Mouse (Mus musculus) retina, postnatal 7 days (tissue): ENCODE measurements around the gene Nlrp4c.
"Not testable (repeated sequence)": the region's sequence is repeated elsewhere in the genome, so short reads cannot be mapped to it uniquely, and the experiment has no call there.

Experiments used
- DNase-seq: peaks from one replicate; pipeline ENCODE4 v3.0.0-alpha.2; 2012; ENCODE audit warnings: low read depth, low spot score

Nlrp4c gene

DNA sequence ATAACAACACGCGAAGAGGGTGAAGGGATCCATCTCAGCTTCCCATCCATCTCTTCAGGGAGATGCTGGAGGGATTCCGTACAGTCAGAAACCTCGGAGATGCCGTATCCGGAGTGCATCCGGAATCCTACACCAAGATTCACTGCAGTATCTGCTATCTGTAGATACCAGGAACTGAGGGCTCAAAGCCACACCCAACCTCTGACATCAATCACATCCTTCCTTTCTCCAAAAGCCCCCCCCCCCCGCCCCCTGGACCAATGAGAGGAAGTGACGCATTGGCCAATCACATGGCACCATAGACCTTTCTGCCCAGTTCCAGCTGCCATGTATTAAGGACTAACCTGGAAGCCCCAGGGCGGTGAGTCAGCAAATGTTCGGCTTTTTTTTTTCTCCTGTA is at the start of gene Nlrp4c:
Gene Nlrp4c (plus strand): TSS at position 301 of the 400 bp plus-strand sequence.
- no peak for DNase-seq

DNA sequence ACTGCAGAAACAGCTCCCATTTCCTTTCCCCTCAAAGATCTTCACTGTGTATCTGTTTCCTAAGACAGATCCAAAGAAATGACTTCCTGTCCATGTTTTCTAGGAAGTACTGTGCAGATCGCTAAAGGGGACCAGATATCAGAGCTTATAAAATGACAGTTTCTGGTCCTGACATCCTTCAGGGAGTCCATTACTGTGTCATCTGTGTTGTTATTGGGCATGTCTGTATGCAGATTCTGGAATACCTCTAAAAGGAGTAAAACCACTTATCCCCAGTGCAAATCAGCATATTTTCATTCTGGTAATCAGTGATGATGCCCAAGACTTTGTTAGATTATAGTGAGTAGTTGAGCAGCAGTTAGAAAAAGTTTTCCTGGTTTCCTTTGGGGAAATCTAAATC is 34.1 kb upstream of the Nlrp4c start, which contains the start of gene Vmn1r65:
Gene Vmn1r65 (minus strand): TSS at position 101 of the 400 bp plus-strand sequence.
- no peak for DNase-seq

DNA sequence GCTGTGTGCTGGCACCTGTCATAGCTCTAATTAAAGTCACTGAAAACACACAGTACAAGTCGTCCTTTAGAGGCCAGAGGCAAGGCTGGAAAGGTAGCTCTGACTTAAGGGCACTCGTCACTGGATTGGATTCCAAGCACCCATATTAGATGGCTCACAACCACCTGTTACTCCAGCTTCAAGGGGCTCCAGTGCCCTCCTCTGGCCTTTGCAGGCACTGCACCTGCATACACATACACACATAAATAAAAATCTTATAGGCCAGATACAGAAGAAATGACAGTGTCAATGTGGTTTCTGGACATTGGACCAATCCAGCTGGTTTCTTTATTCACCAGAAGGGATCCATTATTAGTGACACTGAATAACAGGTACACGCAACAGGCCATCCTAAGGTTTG is 74.5 kb downstream of the Nlrp4c start:
- DNase-seq, result no peak

DNA sequence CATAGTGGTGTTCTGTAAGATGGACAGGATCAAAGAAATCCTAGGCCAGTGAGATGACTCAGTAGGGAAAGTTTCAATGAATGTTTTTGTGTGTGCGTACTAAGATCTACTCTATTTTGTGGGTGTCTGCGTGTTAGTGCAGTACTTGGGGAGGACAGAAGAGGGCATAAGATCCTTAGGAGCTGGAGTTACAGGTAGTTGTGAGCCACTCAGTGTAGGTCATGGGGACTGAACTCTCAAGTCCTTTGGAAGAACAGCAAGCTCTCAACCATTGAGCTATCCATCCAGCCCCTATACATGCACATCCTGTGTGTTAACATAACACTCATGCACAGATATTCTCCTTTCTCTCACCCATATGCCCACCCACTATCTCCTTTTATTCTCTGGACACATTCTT is 75.1 kb downstream of the Nlrp4c start:
- DNase-seq, result not testable (repeated sequence)

DNA sequence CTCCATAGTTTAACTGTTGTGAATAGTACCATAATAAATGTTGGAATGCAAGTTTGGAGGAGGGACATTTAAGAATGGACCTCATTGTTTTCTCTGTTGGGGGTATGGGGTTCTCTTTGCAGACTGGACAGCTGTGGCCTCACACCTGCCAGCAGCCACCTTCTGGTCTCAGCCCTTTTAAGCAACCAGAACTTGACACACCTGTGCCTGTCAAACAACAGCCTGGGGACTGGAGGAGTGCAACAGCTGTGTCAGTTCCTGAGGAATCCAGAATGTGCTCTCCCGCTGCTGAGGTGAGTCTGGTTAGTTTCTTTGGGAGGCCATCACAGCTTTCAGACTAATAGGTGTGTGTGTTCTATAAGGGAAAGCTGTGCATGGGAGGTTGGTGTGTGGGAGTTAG is 76.2 kb downstream of the Nlrp4c start:
- DNase-seq, result not testable (repeated sequence)

DNA sequence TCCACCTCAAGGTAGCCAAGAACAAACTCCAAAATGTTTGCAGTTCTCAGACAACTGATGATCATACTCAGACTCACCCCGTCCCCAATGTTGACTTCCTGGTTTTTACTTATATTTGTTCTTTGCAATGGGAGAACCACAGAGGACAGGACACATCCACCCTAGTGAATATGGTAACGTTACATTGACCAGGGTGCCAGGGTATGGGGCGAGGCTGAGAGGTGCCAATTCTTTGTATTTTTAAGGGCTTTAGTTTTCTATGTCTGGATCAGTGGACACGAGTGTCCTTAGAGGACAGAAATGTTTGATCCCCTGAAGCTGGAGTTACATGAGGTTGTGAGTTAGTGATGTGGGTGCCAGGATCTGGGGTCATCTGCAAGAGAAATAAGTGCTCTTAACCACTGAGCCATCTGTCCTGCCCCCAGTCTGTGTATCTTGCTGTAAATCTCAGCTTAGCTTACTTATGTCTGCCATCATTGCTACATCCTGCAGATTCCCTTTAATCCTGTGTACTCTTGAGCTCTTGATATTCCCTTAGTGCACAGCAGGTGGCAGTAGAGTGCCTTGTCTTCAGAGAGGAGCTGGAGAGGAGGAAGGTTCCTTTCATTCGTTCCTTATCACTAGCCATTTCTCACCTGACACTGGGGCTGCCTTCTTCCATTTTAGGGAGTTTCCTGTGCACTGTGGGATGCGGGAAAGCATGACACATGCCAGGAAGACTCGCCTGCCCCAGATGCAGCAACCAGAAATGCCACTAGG is 81.9 kb downstream of the Nlrp4c start:
- DNase-seq, result peak; percentile 94

DNA sequence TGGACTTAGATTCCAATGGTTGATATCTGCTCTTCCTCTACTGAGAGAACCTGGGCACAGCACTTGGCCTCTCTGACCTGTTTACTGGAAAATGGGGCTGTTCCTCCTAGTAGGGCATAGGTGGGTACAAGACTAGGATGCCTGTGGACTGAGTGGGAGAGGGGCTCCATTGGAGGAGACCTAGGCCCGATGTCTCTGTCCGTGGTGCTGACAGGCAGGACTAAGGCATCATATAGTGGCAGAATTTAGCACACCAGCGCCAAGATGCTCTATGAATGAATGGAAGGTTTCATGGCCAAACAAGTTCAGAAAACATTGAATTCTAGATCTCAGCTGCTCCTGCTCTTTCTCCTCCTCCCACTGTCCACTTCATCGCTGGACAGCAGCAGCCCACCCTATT is 85.4 kb downstream of the Nlrp4c start:
- DNase-seq, result no peak

DNA sequence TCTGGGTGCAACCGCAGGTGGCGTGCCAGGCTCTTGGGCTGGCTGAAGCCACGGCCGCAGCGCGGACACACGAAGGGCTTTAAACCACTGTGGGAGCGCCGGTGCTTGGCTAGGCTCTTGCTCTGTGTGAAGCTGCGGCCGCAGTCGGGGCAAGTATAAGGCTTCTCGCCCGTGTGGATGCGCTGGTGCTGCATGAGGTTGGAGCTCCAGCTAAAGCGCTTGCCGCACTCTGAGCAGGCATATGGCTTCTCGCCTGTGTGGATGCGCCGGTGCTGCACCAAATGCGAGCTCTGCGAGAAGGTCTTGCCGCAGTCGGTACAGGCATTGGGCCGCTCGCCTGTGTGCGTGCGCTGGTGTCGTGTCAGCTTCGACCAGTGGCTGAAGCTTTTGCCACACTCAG is 87.7 kb downstream of the Nlrp4c start:
- DNase-seq, result no peak

DNA sequence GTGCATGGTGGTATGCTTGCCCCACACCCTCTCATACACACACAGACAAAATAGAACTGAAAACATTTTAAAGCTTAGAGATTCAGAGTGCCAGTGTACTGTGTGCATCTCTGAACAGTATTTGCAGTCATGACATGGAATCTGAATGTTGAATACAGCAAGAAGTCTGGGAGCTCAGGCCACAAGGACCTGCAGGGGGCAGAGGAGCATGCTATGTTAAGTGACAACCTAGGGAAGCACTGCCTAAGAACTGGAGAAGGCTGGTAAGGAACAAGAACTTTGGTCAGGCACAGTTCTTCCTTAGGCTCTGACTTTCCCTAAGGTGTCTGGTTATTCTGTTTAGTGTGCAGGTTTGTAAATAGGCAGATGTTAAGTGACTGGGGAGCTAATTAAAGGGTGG is 91.5 kb downstream of the Nlrp4c start:
- no peak for DNase-seq

DNA sequence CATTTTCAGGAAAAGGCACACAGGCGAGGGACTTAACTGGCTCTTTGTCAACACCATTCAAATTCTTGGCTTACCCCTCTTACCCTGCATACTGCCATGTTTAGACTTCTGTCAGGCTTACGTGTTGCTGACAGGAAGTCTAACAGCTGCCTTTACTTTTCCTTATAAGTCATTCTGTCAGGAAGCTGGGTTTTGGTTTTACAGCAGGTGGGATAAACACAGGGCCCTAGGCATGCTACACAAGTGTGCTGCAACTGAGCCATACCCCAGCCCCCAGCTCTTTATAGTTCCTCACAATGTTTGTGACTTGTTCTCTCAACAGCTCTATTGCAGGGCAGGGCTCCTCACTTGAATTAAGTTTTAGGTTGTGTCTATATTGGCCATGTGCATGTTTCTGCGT is 94.3 kb downstream of the Nlrp4c start:
- DNase-seq, result no peak

DNA sequence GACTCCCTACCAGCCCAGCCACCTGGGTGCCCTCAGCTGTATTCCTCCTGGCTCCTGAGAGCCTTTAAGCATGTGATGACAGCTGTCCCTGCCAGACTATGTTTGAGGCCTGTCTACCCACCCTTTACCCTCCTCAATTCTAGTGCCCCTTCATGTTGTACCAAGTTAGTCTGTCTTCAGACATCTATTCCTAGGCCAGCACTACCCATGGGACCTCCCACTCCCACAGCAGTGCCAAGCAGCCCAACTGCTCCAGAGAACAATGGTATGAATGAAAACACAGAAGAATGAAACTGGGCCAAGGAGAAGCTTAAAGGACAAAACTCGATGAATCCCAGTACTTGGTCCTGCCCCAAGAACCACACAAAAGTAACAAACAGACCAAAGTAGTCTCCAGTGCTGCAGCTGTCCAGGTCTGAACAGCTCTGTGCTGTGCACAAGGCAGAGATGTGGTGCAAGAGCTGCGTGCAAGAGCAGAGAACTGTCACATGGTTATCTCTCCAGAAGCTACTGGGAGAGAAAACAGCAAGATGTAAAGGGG is 99.1 kb downstream of the Nlrp4c start:
- no peak for DNase-seq

DNA sequence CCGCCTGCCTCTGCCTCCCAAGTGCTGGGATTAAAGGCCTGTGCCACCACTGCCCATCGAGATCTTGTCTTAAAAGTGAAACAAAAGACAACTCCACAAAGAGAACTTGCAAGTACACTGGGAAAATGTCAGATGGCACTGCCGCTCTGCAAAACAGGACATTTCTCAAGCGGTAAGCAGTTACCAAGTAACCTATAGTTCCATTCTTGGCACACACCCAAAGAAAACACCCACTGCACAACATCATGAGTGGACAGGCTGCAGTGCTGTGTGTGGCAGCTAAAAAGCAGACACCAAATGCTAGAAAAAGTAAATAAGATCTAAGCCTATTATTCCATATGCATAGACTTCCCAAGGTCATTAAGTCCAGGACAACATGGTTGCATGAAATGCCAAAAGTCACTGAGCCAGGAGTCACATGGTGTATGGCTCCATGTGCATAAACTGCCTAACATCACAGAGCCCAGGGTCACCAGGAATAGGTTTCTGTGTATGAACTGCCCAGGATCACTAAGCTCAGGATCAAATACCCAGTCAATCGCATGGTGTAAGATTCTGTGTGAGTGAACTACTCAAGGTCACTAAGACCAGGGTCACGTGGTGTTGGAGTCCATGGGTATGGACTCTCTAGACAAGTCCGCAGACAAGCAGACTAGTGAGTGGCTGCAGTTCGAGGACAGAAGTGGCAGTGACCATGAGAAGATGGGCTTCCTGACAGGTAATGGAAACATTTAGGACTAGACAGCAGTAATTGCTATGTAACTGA is 100.6 kb downstream of the Nlrp4c start:
- DNase-seq, result no peak

DNA sequence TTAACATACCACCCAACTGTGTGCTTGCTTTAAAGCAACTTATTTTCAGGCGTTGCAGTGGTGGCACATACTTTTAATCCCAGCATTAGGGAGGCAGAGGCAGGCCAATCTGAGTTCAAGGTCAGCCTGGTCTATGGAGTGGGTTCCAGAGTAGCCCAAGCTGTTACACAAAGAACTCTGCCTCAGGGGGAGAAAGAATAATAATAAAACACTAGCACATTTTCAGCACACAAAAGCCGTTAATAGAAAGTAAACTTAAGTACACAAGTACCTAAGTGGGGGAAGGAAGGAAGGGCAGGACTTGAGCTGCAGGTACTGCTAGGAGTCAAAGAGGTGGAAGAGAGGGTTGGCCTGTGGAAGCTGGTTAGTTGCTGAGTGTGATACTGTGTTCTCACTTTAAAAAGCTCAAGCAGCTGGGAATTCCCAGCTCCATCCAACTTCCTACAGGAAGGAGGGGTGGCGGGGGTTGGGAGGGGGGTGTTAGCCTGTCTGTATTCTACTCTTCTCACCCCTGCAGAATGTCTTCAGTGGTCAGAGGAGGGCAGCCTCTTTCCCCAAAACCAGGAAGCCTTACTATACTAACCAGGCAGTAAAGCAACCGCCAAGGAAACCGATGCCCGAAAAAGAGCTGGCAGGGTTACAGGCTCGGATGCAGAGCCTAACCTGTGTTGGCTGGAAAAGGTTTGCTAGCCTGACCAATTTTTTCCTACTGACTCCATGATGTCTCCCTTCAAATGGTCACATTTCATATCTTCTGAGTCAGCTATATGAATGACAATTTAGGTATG is 101.4 kb downstream of the Nlrp4c start:
- DNase-seq, result no peak

DNA sequence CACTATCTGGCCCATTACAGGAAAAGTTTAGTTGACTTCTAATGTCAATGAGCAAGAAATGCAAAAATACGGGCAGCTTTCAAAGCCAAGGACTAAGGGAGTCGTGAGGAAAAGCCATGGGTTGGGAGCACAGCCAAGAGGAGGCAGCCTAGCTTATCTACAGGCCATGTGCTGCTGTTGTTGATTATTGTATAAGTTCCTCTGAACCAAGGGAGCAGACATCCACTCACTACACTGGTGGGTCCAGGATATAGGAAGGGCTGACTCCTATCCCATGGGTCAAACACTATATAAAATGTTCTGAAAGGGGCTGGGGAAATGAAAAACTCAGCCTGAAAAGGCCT is 102.0 kb downstream of the Nlrp4c start:
- no peak for DNase-seq

DNA sequence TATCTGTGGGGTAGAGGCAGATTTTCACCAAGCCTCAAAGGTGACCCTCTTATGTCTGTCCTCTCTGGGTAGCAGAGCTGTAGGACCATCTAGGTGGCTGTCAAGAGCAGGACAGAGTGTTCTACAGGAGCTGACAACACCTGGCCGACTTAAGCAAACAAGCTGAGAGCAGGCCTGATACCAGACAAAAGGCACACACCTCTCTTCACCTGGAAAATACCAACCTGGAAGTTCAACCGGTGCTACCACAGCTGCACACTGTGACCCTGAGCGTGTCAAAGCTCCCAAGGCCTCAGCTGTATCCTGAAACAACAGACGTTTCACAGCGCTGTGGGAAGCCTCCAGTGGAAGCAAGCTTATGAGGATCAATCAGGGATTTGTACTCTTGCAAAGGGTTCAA is 102.7 kb downstream of the Nlrp4c start:
- no peak for DNase-seq

DNA sequence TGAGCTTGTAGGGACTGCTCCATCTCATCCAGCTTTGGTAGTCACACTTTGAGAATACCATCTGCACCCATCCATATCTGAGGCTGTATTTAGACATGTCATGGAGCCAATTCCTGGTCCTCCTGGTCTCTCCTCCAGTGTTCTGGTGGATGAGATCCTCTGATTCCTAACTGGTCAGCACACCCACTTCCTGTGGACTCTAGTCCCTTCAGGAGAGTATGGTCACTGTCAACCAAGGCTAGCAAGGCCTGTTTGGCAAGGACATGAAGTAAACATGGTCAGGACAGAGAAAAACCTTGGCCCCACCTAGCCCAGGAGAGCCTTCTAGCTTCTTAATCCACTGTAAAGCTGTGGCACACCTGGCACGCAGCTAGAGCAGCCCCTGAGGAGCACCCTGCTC is 106.3 kb downstream of the Nlrp4c start:
- DNase-seq, result no peak

DNA sequence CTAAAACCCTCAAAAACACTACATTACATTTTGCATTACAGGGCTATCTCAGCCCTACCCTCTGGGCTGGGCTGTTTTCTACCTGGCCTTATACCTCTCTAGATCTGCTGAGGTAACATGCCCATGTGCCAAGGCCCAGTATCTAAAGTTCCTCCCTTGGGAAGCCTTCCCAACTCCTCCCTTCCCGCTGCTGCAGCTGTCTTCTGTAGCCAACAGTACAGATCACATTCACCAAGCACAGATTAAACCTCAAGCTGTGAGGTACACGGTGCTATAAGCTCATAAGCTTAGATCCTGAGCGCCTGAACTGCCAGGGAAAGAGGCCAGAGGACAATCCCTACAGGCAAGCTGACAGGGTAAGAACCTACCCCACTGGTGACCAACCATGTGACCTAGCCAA is 107.1 kb downstream of the Nlrp4c start:
- DNase-seq, result peak; percentile 57

DNA sequence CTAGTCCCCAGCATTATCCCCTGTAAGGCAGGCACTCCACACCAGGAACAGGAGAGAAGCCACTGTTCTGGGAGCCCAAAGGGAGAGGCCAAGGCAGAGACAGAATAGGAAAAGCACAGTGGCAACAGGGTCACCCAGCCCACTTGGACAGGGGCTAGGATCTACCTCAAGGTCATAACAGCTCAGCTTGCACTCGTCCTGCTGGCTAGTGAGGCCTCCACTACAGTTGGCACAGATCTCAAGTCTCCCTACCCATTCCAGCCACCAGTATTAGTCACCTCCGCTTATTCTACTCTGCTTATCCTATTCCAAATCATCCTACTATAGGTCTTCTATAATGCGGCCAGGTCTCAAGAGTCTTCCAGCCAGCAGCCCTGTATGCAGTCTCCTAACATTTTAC is 108.2 kb downstream of the Nlrp4c start:
- no peak for DNase-seq

DNA sequence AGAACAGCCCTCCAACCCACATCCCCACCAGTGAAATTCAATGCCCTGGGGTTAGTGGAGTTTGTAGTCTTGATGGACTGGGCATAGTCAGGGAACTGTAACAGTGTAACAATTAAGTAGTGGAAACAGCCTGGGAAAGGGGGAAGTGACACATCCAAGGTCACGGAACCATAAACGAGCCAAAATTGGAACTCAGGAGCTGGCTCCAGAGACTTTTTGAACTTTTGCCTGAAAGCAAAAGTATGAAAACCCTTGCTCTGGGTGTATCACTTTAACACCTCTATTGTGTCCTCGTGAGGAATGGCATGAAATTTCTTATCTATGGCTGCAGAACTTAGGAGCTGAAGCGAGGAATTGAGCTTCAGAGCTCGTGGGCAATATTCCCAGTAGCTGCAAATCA is 109.2 kb downstream of the Nlrp4c start:
- DNase-seq, result no peak
